Mouse (Mus musculus): ENCODE results near the gene Inpp4a.

DNA sequence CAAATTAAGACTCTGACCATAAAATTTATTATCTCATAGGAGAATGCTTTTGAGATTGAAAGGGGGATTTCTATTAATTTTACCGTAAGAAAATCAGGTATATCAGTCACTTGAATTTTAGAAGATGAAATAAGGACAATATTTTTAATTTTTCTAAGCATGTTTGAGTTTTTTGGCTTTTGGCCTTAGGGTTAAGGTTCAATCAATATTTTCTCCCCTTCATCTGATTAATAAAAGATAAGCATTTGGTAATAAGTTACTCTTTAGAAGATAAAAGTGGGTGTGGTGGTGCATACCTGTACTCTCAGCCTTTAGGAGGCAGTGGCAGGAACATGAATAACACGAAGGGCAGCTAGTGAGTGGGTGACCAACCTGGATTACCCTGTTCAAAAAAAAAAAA lies 761 bp upstream of the Inpp4a start:
- TF ChIP-seq POLR2A (IDR thresholded peaks at IDR 0.05; ENCODE audit: extremely low read depth, insufficient read depth, low read length) = no peak
- TF ChIP-seq CTCF (IDR thresholded peaks at IDR 0.05; ENCODE audit: low read depth, low read length) = no peak
